Mouse (Mus musculus) 416B (cell line): ENCODE data around the gene Cacng1.

ENCODE experiments used
- DNase-seq: peaks from one replicate; pipeline ENCODE4 v3.0.0; 2011; ENCODE audit warnings: low read depth

Gene Cacng1

DNA sequence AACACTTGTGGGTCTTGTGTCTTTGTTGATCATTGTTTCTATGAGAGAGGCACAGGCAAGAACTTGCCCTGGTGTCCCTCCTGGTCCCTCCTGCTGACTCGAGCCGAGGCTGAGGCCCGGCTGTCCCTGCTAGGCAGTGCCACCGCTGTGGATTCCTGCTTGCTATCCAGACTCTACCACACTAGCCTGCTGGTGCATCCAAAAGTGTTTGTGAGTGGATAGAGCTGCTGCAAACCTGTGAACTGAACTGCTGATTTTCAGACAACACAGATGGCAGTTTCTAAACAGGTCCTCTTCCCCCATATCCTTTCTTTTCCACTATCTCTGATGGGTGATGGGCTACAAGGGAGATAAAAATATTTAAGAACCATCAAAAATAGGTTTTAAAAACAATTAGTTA, 60.8 kb downstream of the Cacng1 start:
- no peak for DNase-seq
